In the genomic region with DNA sequence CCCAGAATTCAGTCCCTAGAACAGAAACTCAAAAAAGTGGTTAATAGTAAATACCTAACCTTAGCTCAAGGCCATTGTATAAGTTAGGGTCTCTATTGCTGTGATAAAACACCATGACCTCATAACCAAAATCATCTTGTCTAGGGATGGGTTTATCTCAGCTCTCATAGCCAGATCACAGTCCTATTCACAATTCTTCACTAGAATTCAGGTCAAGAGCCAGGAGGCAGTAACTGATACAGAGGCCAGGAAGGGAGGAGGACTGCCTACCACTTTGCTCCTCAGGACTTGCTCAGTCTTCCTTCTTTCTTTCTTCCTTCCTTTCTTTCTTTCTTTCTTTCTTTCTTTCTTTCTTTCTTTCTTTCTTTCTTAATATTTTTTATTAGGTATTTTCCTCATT, we compare ENCODE assay signal across 8 mouse cellular contexts. TPM values are rescaled to one million over a fixed set of nuclear protein-coding genes. Genes with fewer than 3 reads are reported as not detected.
DNase-seq lines count a peak whose midpoint lies in the region; ATAC-seq and TF ChIP-seq lines count a peak whose summit lies in the region.

No protein-coding gene starts in this region.

- no peaks in the 10 kb centered on the region for H3K27me3 ChIP-seq in lung, embryonic 14.5 days (ENCODE audit: insufficient read depth, low read length)
- H3K27me3 ChIP-seq in embryonic facial prominence, embryonic 15.5 days: no peaks in the 10 kb centered on the region
- no peaks in the 10 kb centered on the region for H3K27me3 ChIP-seq in limb, embryonic 10.5 days (ENCODE audit: low read depth, poor library complexity, severe bottlenecking)
- H3K27me3 ChIP-seq in neural tube, embryonic 15.5 days (replicated peaks): no peaks in the 10 kb centered on the region

- ATAC-seq in lung, embryonic 14.5 days (ENCODE audit: insufficient read depth): no peak
- no peak for ATAC-seq in embryonic facial prominence, embryonic 15.5 days (ENCODE audit: insufficient number of reproducible peaks, low FRiP score, low TSS enrichment, low read depth)
- no peak for ATAC-seq in neural tube, embryonic 15.5 days (ENCODE audit: low FRiP score)

- peak overlapping the region; percentile 61 for H3K4me2 ChIP-seq in lung, embryonic 14.5 days
- H3K4me2 ChIP-seq in embryonic facial prominence, embryonic 15.5 days (replicated peaks): peak overlapping the region; percentile 27
- peak overlapping the region; percentile 33 for H3K4me2 ChIP-seq in neural tube, embryonic 15.5 days

- H3K4me1 ChIP-seq in lung, embryonic 14.5 days (ENCODE audit: insufficient read depth): no peaks in the 10 kb centered on the region; the same call in 1 of the 2 replicates
- H3K4me1 ChIP-seq in embryonic facial prominence, embryonic 15.5 days: peaks cover 8% of the 10 kb centered on the region
- peaks cover 12% of the 10 kb centered on the region for H3K4me1 ChIP-seq in limb, embryonic 10.5 days
- peaks cover 22% of the 10 kb centered on the region for H3K4me1 ChIP-seq in neural tube, embryonic 15.5 days

- H3K9ac ChIP-seq in lung, embryonic 14.5 days: peak overlapping the region; percentile 46
- H3K9ac ChIP-seq in embryonic facial prominence, embryonic 15.5 days: no peak overlapping the region
- no peak overlapping the region for H3K9ac ChIP-seq in neural tube, embryonic 15.5 days (replicated peaks)

- no peak overlapping the region for H3K27ac ChIP-seq in lung, embryonic 14.5 days (ENCODE audit: low read depth)
- no peak overlapping the region for H3K27ac ChIP-seq in embryonic facial prominence, embryonic 15.5 days (replicated peaks)
- no peak overlapping the region for H3K27ac ChIP-seq in limb, embryonic 10.5 days
- H3K27ac ChIP-seq in neural tube, embryonic 15.5 days (replicated peaks): no peak overlapping the region

- H3K4me3 ChIP-seq in lung, embryonic 14.5 days (ENCODE audit: low read depth, low read length): peak overlapping the region; percentile 28
- H3K4me3 ChIP-seq in embryonic facial prominence, embryonic 15.5 days (replicated peaks): peak overlapping the region; percentile 23
- peak overlapping the region; percentile 78 for H3K4me3 ChIP-seq in limb, embryonic 10.5 days
- no peak overlapping the region for H3K4me3 ChIP-seq in neural tube, embryonic 15.5 days (replicated peaks)

- peaks cover 15% of the 10 kb centered on the region; the same call in 1 of the 2 replicates for H3K36me3 ChIP-seq in lung, embryonic 14.5 days (ENCODE audit: insufficient read depth)
- H3K36me3 ChIP-seq in embryonic facial prominence, embryonic 15.5 days: peaks cover 3% of the 10 kb centered on the region; the same call in 1 of the 2 replicates
- peaks cover 29% of the 10 kb centered on the region for H3K36me3 ChIP-seq in limb, embryonic 10.5 days
- H3K36me3 ChIP-seq in neural tube, embryonic 15.5 days: no peaks in the 10 kb centered on the region

- H3K9me3 ChIP-seq in lung, embryonic 14.5 days (ENCODE audit: low read depth, low read length): no peaks in the 10 kb centered on the region
- H3K9me3 ChIP-seq in embryonic facial prominence, embryonic 15.5 days (replicated peaks): no peaks in the 10 kb centered on the region
- H3K9me3 ChIP-seq in limb, embryonic 10.5 days (replicated peaks): no peaks in the 10 kb centered on the region
- no peaks in the 10 kb centered on the region for H3K9me3 ChIP-seq in neural tube, embryonic 15.5 days (replicated peaks)

- DNase-seq in lung, embryonic 14.5 days: no peak
- no peak for DNase-seq in lung, postnatal 36 days
- no peak for DNase-seq in limb, embryonic 10.5 days (ENCODE audit: low spot score)
- no peak for DNase-seq in adrenal gland, adult 2 months
- DNase-seq in gastrocnemius, adult 18-20 months (ENCODE audit: low spot score): no peak
- no peak for DNase-seq in adrenal gland, adult (ENCODE audit: inconsistent age in 2 of 2, low spot score in 1 of 2)

- TF ChIP-seq CTCF in lung, embryonic 14.5 days (IDR thresholded peaks at IDR 0.05; ENCODE audit: low read depth): no peak

RNA-seq across cellular contexts. Expression of a gene that starts 1.5 kb away (rescaled TPM):
- polyA plus RNA-seq in lung, embryonic 14.5 days (2014; fragmentation: Nextera tagmentation; extraction: Ambion mirVana): 31.7 and 35.6 TPM in 2 replicates
- polyA plus RNA-seq in embryonic facial prominence, embryonic 15.5 days (2015; fragmentation: Nextera tagmentation; extraction: Ambion mirVana): 18.5 and 19.8 TPM in 2 replicates
- 25.9 and 27.3 TPM in 2 replicates for polyA plus RNA-seq in limb, embryonic 10.5 days (2016; fragmentation: Nextera tagmentation; extraction: Ambion mirVana)
- polyA plus RNA-seq in neural tube, embryonic 15.5 days (2015; fragmentation: Nextera tagmentation; extraction: Ambion mirVana): 15.3 and 16.2 TPM in 2 replicates
- total RNA-seq in adrenal gland, adult 2 months (2021): 1 to 10 TPM; 5.2 to 6.1 TPM
- 0.25 and 0.30 TPM in 2 replicates for polyA plus RNA-seq in adrenal gland, adult 2 months (2012; rRNA removed)
- total RNA-seq in gastrocnemius, adult 18-20 months (2021): under 1 TPM; 0.66 to 0.96 TPM

RNA-seq across cellular contexts. Expression of a gene that starts 1.5 kb away (rescaled TPM):
- polyA plus RNA-seq in lung, embryonic 14.5 days (2014; fragmentation: Nextera tagmentation; extraction: Ambion mirVana): 22.4 and 27.5 TPM in 2 replicates
- polyA plus RNA-seq in embryonic facial prominence, embryonic 15.5 days (2015; fragmentation: Nextera tagmentation; extraction: Ambion mirVana): 19.4 and 20.1 TPM in 2 replicates
- 21.6 and 27.6 TPM in 2 replicates for polyA plus RNA-seq in limb, embryonic 10.5 days (2016; fragmentation: Nextera tagmentation; extraction: Ambion mirVana)
- polyA plus RNA-seq in neural tube, embryonic 15.5 days (2015; fragmentation: Nextera tagmentation; extraction: Ambion mirVana): 6.0 and 15.7 TPM in 2 replicates
- total RNA-seq in adrenal gland, adult 2 months (2021): 1 to 10 TPM; 5.9 to 6.5 TPM
- polyA plus RNA-seq in adrenal gland, adult 2 months (2012; rRNA removed): 0.49 and 1.5 TPM in 2 replicates
- under 1 TPM; 0.12 to 0.41 TPM for total RNA-seq in gastrocnemius, adult 18-20 months (2021)

RNA-seq across cellular contexts. Expression of a gene that starts 34.6 kb away (rescaled TPM):
- 0.17 and 0.31 TPM in 2 replicates for polyA plus RNA-seq in lung, embryonic 14.5 days (2014; fragmentation: Nextera tagmentation; extraction: Ambion mirVana)
- 0.52 and 0.54 TPM in 2 replicates for polyA plus RNA-seq in embryonic facial prominence, embryonic 15.5 days (2015; fragmentation: Nextera tagmentation; extraction: Ambion mirVana)
- 0.26 and 0.30 TPM in 2 replicates for polyA plus RNA-seq in limb, embryonic 10.5 days (2016; fragmentation: Nextera tagmentation; extraction: Ambion mirVana)
- 0.51 TPM in 1 of 2 replicates, not detected in the other for polyA plus RNA-seq in neural tube, embryonic 15.5 days (2015; fragmentation: Nextera tagmentation; extraction: Ambion mirVana)
- total RNA-seq in adrenal gland, adult 2 months (2021): 10 to 100 TPM; 48.2 to 53.9 TPM
- polyA plus RNA-seq in adrenal gland, adult 2 months (2012; rRNA removed): 2.7 and 4.1 TPM in 2 replicates
- total RNA-seq in gastrocnemius, adult 18-20 months (2021): under 1 TPM; 0.46 to 0.59 TPM

Comparison
In these comparisons a context has a peak if more than half of its experiments do, and no peak if none do; other contexts are left out.
1. RNA of a gene that starts 1.5 kb away (polyA plus RNA-seq): 31.7 to 35.6 TPM in lung, embryonic 14.5 days, 25.9 to 27.3 TPM in limb, embryonic 10.5 days, 18.5 to 19.8 TPM in embryonic facial prominence, embryonic 15.5 days and 15.3 to 16.2 TPM in neural tube, embryonic 15.5 days; 0.25 to 0.30 TPM in adrenal gland, adult 2 months; every median in the first group is over 10 times any median in the second.
2. Peak in every context shown above with its lines, with median percentiles within 50 percentile points of each other: H3K4me2 ChIP-seq.